Mouse (Mus musculus): ENCODE results near the gene Stpg2. TPM values are rescaled to one million over a fixed set of nuclear protein-coding genes. Genes with fewer than 3 reads are reported as not detected.
"Not testable (repeated sequence)": the region's sequence is repeated elsewhere in the genome, so short reads cannot be mapped to it uniquely, and the experiment has no call there.

Gene Stpg2
- polyA plus RNA-seq, 1 experiment from 2014 or later = not detected

GRCm38 (mm10) chr3:139676192-139676591 lies 470.7 kb downstream of the Stpg2 start:
- WGBS = 80% methylated on average over 3 of the region's 3 CpGs
- no peak for ATAC-seq (ENCODE audit: low FRiP score)
- H3K9ac ChIP-seq = no peak overlapping the region

GRCm38 (mm10) chr3:139676723-139677122 lies 471.2 kb downstream of the Stpg2 start:
- Histone ChIP-seq H3K4me2 (replicated peaks) (no peak overlapping the region), H3K4me1 (no peaks in the 10 kb centered on the region), H3K27me3 (no peaks in the 10 kb centered on the region), H3K27ac (no peak overlapping the region), H3K4me3 (no peak overlapping the region), H3K9me3 (replicated peaks) (no peaks in the 10 kb centered on the region), H3K36me3 (no peaks in the 10 kb centered on the region), H3K9ac (no peak overlapping the region)
- ATAC-seq (ENCODE audit: low FRiP score) = no peak
- WGBS = 88% methylated on average over 1 of the region's 1 CpGs

More at GRCm38 (mm10) chr3:139676192-139676591, 470.7 kb downstream of the Stpg2 start:
- H3K4me2 ChIP-seq (replicated peaks) = no peak overlapping the region
- no peaks in the 10 kb centered on the region for H3K4me1 ChIP-seq
- no peak overlapping the region for H3K27ac ChIP-seq
- H3K4me3 ChIP-seq = no peak overlapping the region
- no peaks in the 10 kb centered on the region for H3K9me3 ChIP-seq (replicated peaks)
- no peaks in the 10 kb centered on the region for H3K27me3 ChIP-seq
- H3K36me3 ChIP-seq = no peaks in the 10 kb centered on the region

GRCm38 (mm10) chr3:139704238-139704637 lies 498.7 kb downstream of the Stpg2 start:
- H3K9ac ChIP-seq; H3K27me3 ChIP-seq; H3K4me1 ChIP-seq; H3K9me3 ChIP-seq (replicated peaks); H3K36me3 ChIP-seq; H3K4me3 ChIP-seq; H3K4me2 ChIP-seq (replicated peaks); ATAC-seq (ENCODE audit: low FRiP score); H3K27ac ChIP-seq: not testable (repeated sequence)
- 92% methylated on average over 3 of the region's 3 CpGs for WGBS

- H3K4me3 ChIP-seq = not testable (repeated sequence)
- WGBS = 90% methylated on average over 4 of the region's 4 CpGs
Measured at GRCm38 (mm10) chr3:139707396-139707795, 501.9 kb downstream of the Stpg2 start.

GRCm38 (mm10) chr3:139709794-139710193 lies 504.3 kb downstream of the Stpg2 start:
- no peak for ATAC-seq (ENCODE audit: low FRiP score)
- Histone ChIP-seq H3K4me3 (no peak overlapping the region), H3K4me1 (no peaks in the 10 kb centered on the region), H3K27ac (no peak overlapping the region), H3K27me3 (no peaks in the 10 kb centered on the region), H3K9me3 (replicated peaks) (no peaks in the 10 kb centered on the region), H3K36me3 (no peaks in the 10 kb centered on the region), H3K4me2 (replicated peaks) (no peak overlapping the region), H3K9ac (no peak overlapping the region)
- WGBS = 84% methylated on average over 4 of the region's 4 CpGs

More at GRCm38 (mm10) chr3:139707396-139707795, 501.9 kb downstream of the Stpg2 start:
- H3K4me2 ChIP-seq (replicated peaks); H3K4me1 ChIP-seq; H3K9ac ChIP-seq; H3K36me3 ChIP-seq; ATAC-seq (ENCODE audit: low FRiP score); H3K27me3 ChIP-seq; H3K9me3 ChIP-seq (replicated peaks); H3K27ac ChIP-seq: not testable (repeated sequence)

- Histone ChIP-seq H3K36me3 (no peaks in the 10 kb centered on the region), H3K27ac (no peak overlapping the region), H3K4me3 (no peak overlapping the region), H3K9ac (no peak overlapping the region), H3K4me2 (replicated peaks) (no peak overlapping the region), H3K9me3 (replicated peaks) (no peaks in the 10 kb centered on the region), H3K4me1 (no peaks in the 10 kb centered on the region), H3K27me3 (no peaks in the 10 kb centered on the region)
- 79% methylated on average over 7 of the region's 7 CpGs for WGBS
- no peak for ATAC-seq (ENCODE audit: low FRiP score)
Measured at GRCm38 (mm10) chr3:139728751-139729150, 523.3 kb downstream of the Stpg2 start.

GRCm38 (mm10) chr3:139729248-139729647 lies 523.8 kb downstream of the Stpg2 start:
- Histone ChIP-seq H3K9ac (no peak overlapping the region), H3K36me3 (no peaks in the 10 kb centered on the region), H3K27ac (no peak overlapping the region), H3K4me2 (replicated peaks) (no peak overlapping the region), H3K4me1 (no peaks in the 10 kb centered on the region), H3K27me3 (no peaks in the 10 kb centered on the region), H3K9me3 (replicated peaks) (no peaks in the 10 kb centered on the region), H3K4me3 (no peak overlapping the region)
- 80% methylated on average over 5 of the region's 5 CpGs for WGBS
- no peak for ATAC-seq (ENCODE audit: low FRiP score)

GRCm38 (mm10) chr3:139733156-139733555 lies 527.7 kb downstream of the Stpg2 start:
- no peaks in the 10 kb centered on the region for H3K9me3 ChIP-seq (replicated peaks)
- no peaks in the 10 kb centered on the region for H3K4me1 ChIP-seq
- no peak overlapping the region for H3K27ac ChIP-seq
- H3K9ac ChIP-seq = no peak overlapping the region
- ATAC-seq (ENCODE audit: low FRiP score) = no peak
- H3K4me3 ChIP-seq = no peak overlapping the region
- no peaks in the 10 kb centered on the region for H3K27me3 ChIP-seq
- no peaks in the 10 kb centered on the region for H3K36me3 ChIP-seq
- WGBS = 87% methylated on average over 2 of the region's 2 CpGs
- H3K4me2 ChIP-seq (replicated peaks) = no peak overlapping the region

GRCm38 (mm10) chr3:139739388-139739787 lies 533.9 kb downstream of the Stpg2 start:
- Histone ChIP-seq H3K4me3 (no peak overlapping the region), H3K9ac (no peak overlapping the region), H3K9me3 (replicated peaks) (no peaks in the 10 kb centered on the region), H3K27me3 (no peaks in the 10 kb centered on the region), H3K36me3 (no peaks in the 10 kb centered on the region), H3K4me2 (replicated peaks) (no peak overlapping the region), H3K27ac (no peak overlapping the region), H3K4me1 (no peaks in the 10 kb centered on the region)
- ATAC-seq (ENCODE audit: low FRiP score) = no peak
- WGBS = 94% methylated on average over 4 of the region's 4 CpGs

Other genes starting within 250 kb of the Stpg2 start
- gene Rap1gds1, start 130.5 kb upstream of the Stpg2 start, polyA plus RNA-seq (2016; fragmentation: Nextera tagmentation; extraction: Ambion mirVana) = 74.8 and 76.0 TPM in 2 replicates

Data from hindbrain, embryonic 12.5 days (tissue).